Mouse (Mus musculus): ENCODE results near the gene Lgals9. TPM values are rescaled to one million over a fixed set of nuclear protein-coding genes. Genes with fewer than 3 reads are reported as not detected.
A peak's percentile ranks its signal among the peaks of the same experiment; 100 is the strongest.

Lgals9 gene
- polyA plus RNA-seq, 1 experiment from 2014 or later = 26.4 TPM

DNA sequence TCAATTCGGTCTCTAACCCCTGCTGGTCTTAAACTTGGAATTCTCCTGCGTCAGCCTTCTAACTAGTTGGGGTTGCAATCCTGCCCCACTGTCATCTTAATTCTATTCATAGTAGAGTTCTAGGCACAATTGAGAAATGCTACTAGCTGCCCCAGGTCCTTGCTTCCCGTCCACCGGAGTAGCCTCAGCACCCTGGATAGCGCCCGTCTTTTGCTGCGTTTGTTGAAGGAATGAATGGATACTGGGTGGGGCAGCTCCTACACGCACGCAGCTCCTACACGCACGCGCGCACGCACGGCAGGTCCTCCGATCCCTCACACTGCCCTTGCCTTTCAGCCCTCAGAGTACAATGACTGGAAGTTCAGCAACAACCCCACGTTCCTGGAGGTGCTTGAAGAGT is 32.3 kb downstream of the Lgals9 start:
- Histone ChIP-seq H3K4me2 (replicated peaks; ENCODE audit: low read depth, low read length) (peak overlapping the region; percentile 17), H3K9me3 (ENCODE audit: control insufficient read depth, low read length) (no peaks in the 10 kb centered on the region), H3K4me3 (ENCODE audit: low read length) (no peak overlapping the region), H3K9ac (ENCODE audit: low read depth, low read length) (no peak overlapping the region), H3K4me1 (ENCODE audit: control insufficient read depth, insufficient read depth, low read length) (no peaks in the 10 kb centered on the region), H3K36me3 (ENCODE audit: control insufficient read depth, insufficient read depth, low read length) (no peaks in the 10 kb centered on the region), H3K27me3 (ENCODE audit: control insufficient read depth, insufficient read depth, low read length) (peaks cover 4% of the 10 kb centered on the region; the same call in 1 of the 2 replicates), H3K27ac (ENCODE audit: low read depth, low read length) (no peak overlapping the region)
- no peak for ATAC-seq (ENCODE audit: low FRiP score, low TSS enrichment)
- 7% methylated on average over 17 of the region's 17 CpGs for WGBS

DNA sequence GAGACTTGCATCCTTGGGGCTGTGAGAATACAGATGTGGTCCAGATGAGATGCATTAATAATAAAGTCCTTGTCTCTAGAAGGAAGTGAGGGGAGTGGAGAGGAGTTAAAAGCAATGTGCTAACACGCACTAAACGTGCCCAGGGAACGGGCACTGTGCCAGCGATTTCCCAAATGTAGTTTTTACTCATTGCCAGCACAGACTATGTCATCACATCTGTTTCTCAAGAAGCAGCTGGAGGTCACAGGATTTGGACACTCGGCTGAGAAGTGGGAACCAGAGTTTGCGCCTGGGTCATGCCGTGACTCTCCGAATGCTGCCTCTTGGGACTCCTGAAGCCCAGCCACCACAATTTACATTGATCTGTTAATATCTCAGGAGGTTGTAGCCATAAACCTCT is 34.4 kb downstream of the Lgals9 start:
- Histone ChIP-seq H3K4me3 (ENCODE audit: low read length) (no peak overlapping the region), H3K27me3 (ENCODE audit: control insufficient read depth, insufficient read depth, low read length) (peaks cover 4% of the 10 kb centered on the region; the same call in 1 of the 2 replicates), H3K4me2 (replicated peaks; ENCODE audit: low read depth, low read length) (no peak overlapping the region), H3K4me1 (ENCODE audit: control insufficient read depth, insufficient read depth, low read length) (no peaks in the 10 kb centered on the region), H3K9ac (ENCODE audit: low read depth, low read length) (no peak overlapping the region), H3K27ac (ENCODE audit: low read depth, low read length) (no peak overlapping the region), H3K9me3 (ENCODE audit: control insufficient read depth, low read length) (no peaks in the 10 kb centered on the region), H3K36me3 (ENCODE audit: control insufficient read depth, insufficient read depth, low read length) (no peaks in the 10 kb centered on the region)
- WGBS = 84% methylated on average over 8 of the region's 8 CpGs
- no peak for ATAC-seq (ENCODE audit: low FRiP score, low TSS enrichment)

DNA sequence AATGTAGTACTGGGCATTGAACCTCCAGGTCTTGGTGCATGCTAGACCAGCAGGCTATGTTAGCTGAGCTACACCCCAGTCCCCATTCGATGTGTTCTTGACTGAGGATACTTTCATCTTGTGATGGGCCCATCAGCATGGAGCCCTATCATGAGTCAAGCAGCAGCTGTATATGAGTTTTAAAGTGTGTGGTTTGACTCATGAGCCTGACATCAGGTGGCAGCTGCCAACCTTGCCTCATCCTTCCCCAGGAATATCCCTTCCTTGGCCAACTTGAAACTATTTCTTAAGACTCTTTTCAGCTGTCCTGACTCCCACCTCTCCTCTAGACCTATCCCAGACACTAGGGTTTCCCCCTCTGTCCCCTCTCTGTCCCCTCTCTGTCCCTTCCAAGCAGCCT is 41.7 kb downstream of the Lgals9 start:
- WGBS = 91% methylated on average over 1 of the region's 1 CpGs
- H3K4me1 ChIP-seq (ENCODE audit: control insufficient read depth, insufficient read depth, low read length) = no peaks in the 10 kb centered on the region
- no peak for ATAC-seq (ENCODE audit: low FRiP score, low TSS enrichment)
- H3K36me3 ChIP-seq (ENCODE audit: control insufficient read depth, insufficient read depth, low read length) = no peaks in the 10 kb centered on the region
- H3K27ac ChIP-seq (ENCODE audit: low read depth, low read length) = no peak overlapping the region
- no peak overlapping the region for H3K4me3 ChIP-seq (ENCODE audit: low read length)
- H3K9me3 ChIP-seq (ENCODE audit: control insufficient read depth, low read length) = no peaks in the 10 kb centered on the region
- H3K9ac ChIP-seq (ENCODE audit: low read depth, low read length) = no peak overlapping the region
- no peak overlapping the region for H3K4me2 ChIP-seq (replicated peaks; ENCODE audit: low read depth, low read length)
- H3K27me3 ChIP-seq (ENCODE audit: control insufficient read depth, insufficient read depth, low read length) = no peaks in the 10 kb centered on the region

DNA sequence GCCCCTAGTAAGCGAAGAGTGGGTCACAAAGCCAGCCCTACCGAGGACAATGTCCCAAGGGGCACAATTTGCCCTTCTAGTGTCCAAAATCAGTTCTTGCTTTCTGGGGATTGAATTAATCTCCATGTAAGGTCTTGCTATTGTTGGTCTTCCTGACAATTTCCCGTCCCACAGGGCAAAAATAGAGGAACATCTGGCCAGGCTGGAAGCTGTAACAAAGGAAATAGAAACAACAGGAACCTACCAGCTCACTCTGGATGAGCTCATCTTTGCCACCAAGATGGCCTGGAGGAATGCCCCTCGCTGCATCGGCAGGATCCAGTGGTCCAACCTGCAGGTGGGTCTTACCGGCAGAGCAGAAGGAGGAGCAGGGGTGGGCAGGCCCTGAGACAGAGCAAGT is 49.6 kb downstream of the Lgals9 start:
- Histone ChIP-seq H3K4me3 (ENCODE audit: low read length) (no peak overlapping the region), H3K27ac (ENCODE audit: low read depth, low read length) (no peak overlapping the region), H3K9me3 (ENCODE audit: control insufficient read depth, low read length) (no peaks in the 10 kb centered on the region), H3K36me3 (ENCODE audit: control insufficient read depth, insufficient read depth, low read length) (no peaks in the 10 kb centered on the region), H3K27me3 (ENCODE audit: control insufficient read depth, insufficient read depth, low read length) (no peaks in the 10 kb centered on the region), H3K4me1 (ENCODE audit: control insufficient read depth, insufficient read depth, low read length) (no peaks in the 10 kb centered on the region), H3K9ac (ENCODE audit: low read depth, low read length) (no peak overlapping the region), H3K4me2 (replicated peaks; ENCODE audit: low read depth, low read length) (no peak overlapping the region)
- 82% methylated on average over 6 of the region's 6 CpGs for WGBS
- ATAC-seq (ENCODE audit: low FRiP score, low TSS enrichment) = no peak

DNA sequence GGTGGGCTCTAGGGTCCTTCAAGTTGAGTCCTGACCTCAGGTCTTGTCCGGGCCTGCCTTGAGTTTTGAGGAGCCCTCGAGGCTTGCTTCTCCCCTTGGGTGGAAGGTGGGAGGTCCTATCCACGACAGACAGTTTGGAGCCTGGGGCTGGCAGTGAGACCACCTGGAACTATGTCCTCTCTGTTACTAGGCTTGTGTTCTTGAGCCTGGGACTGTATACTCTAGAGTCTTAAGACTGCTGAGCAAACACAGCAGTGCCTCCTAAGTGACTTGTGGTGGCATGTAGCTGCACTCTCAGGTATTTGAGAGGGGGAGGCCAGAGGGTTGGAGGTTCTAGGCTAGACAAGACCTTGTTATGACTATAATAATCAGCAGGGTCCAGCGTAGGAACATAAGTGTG is 50.0 kb downstream of the Lgals9 start:
- no peak for ATAC-seq (ENCODE audit: low FRiP score, low TSS enrichment)

DNA sequence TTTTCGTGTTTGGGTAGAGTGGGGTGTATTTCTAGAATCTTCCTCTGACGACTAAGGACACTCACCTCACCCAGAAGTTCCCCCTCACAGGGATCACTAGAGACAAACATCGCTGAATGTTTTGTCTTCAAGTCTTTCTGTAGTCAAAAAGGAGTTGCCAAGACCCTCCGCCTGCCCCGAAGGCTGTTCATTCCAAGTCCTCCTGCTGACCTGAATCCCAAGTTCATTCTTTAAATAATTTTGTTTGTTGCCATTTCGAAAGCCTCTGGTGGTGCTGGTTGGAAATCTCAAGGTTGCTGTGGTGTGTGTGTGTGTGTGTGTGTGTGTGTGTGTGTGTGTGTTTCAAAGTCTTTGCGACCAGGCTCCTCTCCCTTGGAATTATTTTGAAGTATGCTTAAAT is 50.4 kb downstream of the Lgals9 start:
- 89% methylated on average over 7 of the region's 7 CpGs for WGBS
- H3K9ac ChIP-seq (ENCODE audit: low read depth, low read length) = no peak overlapping the region
- H3K36me3 ChIP-seq (ENCODE audit: control insufficient read depth, insufficient read depth, low read length) = no peaks in the 10 kb centered on the region
- no peaks in the 10 kb centered on the region for H3K4me1 ChIP-seq (ENCODE audit: control insufficient read depth, insufficient read depth, low read length)
- H3K9me3 ChIP-seq (ENCODE audit: control insufficient read depth, low read length) = no peaks in the 10 kb centered on the region
- H3K27ac ChIP-seq (ENCODE audit: low read depth, low read length) = no peak overlapping the region
- no peak for ATAC-seq (ENCODE audit: low FRiP score, low TSS enrichment)
- H3K4me3 ChIP-seq (ENCODE audit: low read length) = no peak overlapping the region
- no peak overlapping the region for H3K4me2 ChIP-seq (replicated peaks; ENCODE audit: low read depth, low read length)
- no peaks in the 10 kb centered on the region for H3K27me3 ChIP-seq (ENCODE audit: control insufficient read depth, insufficient read depth, low read length)

More for the DNA sequence above, 50.0 kb downstream of the Lgals9 start:
- no peak overlapping the region for H3K9ac ChIP-seq (ENCODE audit: low read depth, low read length)
- no peak overlapping the region for H3K4me2 ChIP-seq (replicated peaks; ENCODE audit: low read depth, low read length)
- WGBS = 80% methylated on average over 4 of the region's 4 CpGs
- H3K9me3 ChIP-seq (ENCODE audit: control insufficient read depth, low read length) = no peaks in the 10 kb centered on the region
- no peaks in the 10 kb centered on the region for H3K4me1 ChIP-seq (ENCODE audit: control insufficient read depth, insufficient read depth, low read length)
- no peak overlapping the region for H3K4me3 ChIP-seq (ENCODE audit: low read length)
- no peak overlapping the region for H3K27ac ChIP-seq (ENCODE audit: low read depth, low read length)
- H3K36me3 ChIP-seq (ENCODE audit: control insufficient read depth, insufficient read depth, low read length) = no peaks in the 10 kb centered on the region
- no peaks in the 10 kb centered on the region for H3K27me3 ChIP-seq (ENCODE audit: control insufficient read depth, insufficient read depth, low read length)

DNA sequence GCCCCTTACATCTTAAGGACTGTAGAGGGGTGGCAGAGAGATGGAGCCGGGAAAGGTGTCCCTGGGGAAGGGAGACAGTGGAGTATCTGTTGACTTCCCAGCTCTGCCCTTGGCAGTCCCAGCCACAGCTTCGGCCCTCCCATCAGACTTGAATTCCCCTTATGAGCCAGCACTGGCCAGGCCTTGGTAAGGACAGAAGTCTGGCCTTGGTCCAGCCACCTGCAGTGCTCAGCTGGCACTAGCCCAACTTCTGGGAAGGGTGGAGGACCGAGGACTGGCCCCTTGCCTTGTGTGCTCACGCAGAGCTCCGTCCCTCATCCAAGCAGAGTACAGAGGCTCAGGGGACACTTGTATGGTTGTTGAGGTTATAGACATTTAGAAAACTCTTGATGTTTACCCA is 55.4 kb downstream of the Lgals9 start:
- no peak overlapping the region for H3K4me3 ChIP-seq (ENCODE audit: low read length)
- WGBS = 72% methylated on average over 5 of the region's 5 CpGs
- ATAC-seq (ENCODE audit: low FRiP score, low TSS enrichment) = no peak
- no peaks in the 10 kb centered on the region for H3K36me3 ChIP-seq (ENCODE audit: control insufficient read depth, insufficient read depth, low read length)
- H3K27me3 ChIP-seq (ENCODE audit: control insufficient read depth, insufficient read depth, low read length) = peaks cover 31% of the 10 kb centered on the region
- no peaks in the 10 kb centered on the region for H3K9me3 ChIP-seq (ENCODE audit: control insufficient read depth, low read length)
- H3K9ac ChIP-seq (ENCODE audit: low read depth, low read length) = no peak overlapping the region
- H3K4me1 ChIP-seq (ENCODE audit: control insufficient read depth, insufficient read depth, low read length) = 0 out of 2 replicates have a peak, but pooled peaks cover 3% of the 10 kb centered on the region
- no peak overlapping the region for H3K27ac ChIP-seq (ENCODE audit: low read depth, low read length)
- H3K4me2 ChIP-seq (replicated peaks; ENCODE audit: low read depth, low read length) = no peak overlapping the region

DNA sequence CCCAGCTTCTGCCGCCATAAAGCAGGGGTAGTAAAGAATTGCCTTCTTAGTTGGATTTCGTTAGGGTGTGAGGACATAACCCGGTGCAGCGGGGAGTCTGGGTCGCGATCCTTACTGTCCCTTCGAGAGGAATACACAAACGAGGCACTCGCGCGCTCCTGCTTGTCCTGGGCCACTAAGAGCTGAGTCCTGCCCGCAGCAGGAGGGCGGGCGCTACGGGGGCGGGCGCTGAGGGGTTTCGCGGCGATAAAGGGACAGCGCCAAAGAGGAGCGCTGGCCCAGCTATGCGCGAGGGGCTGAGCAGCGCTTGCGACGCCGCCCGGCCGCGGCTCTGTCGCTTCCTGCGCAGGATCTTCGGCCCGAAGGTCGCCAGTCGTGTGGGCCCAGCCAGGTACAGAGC is 59.8 kb downstream of the Lgals9 start:
- H3K9me3 ChIP-seq (ENCODE audit: control insufficient read depth, low read length) = no peaks in the 10 kb centered on the region
- 0 out of 2 replicates have a peak, but pooled peaks have one; percentile 35 for ATAC-seq (ENCODE audit: low FRiP score, low TSS enrichment)
- no peak overlapping the region for H3K9ac ChIP-seq (ENCODE audit: low read depth, low read length)
- peak overlapping the region; percentile 35 for H3K4me3 ChIP-seq (ENCODE audit: low read length)
- WGBS = under 1% methylated on average over 36 of the region's 37 CpGs
- H3K4me2 ChIP-seq (replicated peaks; ENCODE audit: low read depth, low read length) = peak overlapping the region; percentile 48
- no peak overlapping the region for H3K27ac ChIP-seq (ENCODE audit: low read depth, low read length)
- H3K27me3 ChIP-seq (ENCODE audit: control insufficient read depth, insufficient read depth, low read length) = peaks cover 44% of the 10 kb centered on the region
- no peaks in the 10 kb centered on the region for H3K36me3 ChIP-seq (ENCODE audit: control insufficient read depth, insufficient read depth, low read length)
- H3K4me1 ChIP-seq (ENCODE audit: control insufficient read depth, insufficient read depth, low read length) = 0 out of 2 replicates have a peak, but pooled peaks cover 3% of the 10 kb centered on the region

DNA sequence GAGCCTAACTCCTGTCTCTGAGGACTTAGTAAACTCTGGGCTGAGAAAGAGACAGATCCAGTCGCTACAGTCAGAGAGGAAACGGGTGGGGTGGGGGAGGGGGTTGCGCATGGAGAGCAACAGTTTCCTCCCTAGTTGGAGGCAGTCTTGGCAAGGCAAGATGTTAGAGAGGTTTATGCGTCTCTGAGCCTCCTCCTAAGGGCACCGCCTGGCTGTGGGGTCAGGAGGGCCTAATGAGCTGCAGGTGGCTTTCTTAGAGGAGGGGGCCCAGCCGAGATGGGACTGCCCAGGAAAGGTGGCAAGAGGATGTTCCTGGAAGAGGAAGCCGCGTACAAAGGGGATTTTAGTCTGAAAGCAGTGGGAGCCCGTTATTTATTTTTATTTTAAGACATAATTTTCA is 60.6 kb downstream of the Lgals9 start:
- Histone ChIP-seq H3K4me1 (ENCODE audit: control insufficient read depth, insufficient read depth, low read length) (0 out of 2 replicates have a peak, but pooled peaks cover 3% of the 10 kb centered on the region), H3K27me3 (ENCODE audit: control insufficient read depth, insufficient read depth, low read length) (peaks cover 44% of the 10 kb centered on the region), H3K4me2 (replicated peaks; ENCODE audit: low read depth, low read length) (no peak overlapping the region), H3K4me3 (ENCODE audit: low read length) (no peak overlapping the region), H3K27ac (ENCODE audit: low read depth, low read length) (no peak overlapping the region), H3K9me3 (ENCODE audit: control insufficient read depth, low read length) (no peaks in the 10 kb centered on the region), H3K9ac (ENCODE audit: low read depth, low read length) (no peak overlapping the region), H3K36me3 (ENCODE audit: control insufficient read depth, insufficient read depth, low read length) (no peaks in the 10 kb centered on the region)
- WGBS = 9% methylated on average over 9 of the region's 9 CpGs
- no peak for ATAC-seq (ENCODE audit: low FRiP score, low TSS enrichment)

Measured in kidney, embryonic 14.5 days (tissue).